Mouse (Mus musculus) intestine, embryonic 15.5 days (tissue): ENCODE measurements around the gene Mettl8. TPM values are rescaled to one million over a fixed set of nuclear protein-coding genes. Genes with fewer than 3 reads are reported as not detected.

Experiments used
- ATAC-seq: fragments of 200-750 bp; cut with Nextera tagmentation; 2 replicates; pipeline ENCODE4 v1.8.0; 2017; ENCODE audit warnings: moderate TSS enrichment, moderate library complexity
- H3K27ac ChIP-seq: fragments of 300-500 bp; sonication (generic); 2 replicates; pipeline ENCODE4 v1.5.1; 2015; ENCODE audit warnings: mild to moderate bottlenecking, inconsistent platforms
- H3K27me3 ChIP-seq: fragments of 300-500 bp; sonication (generic); replicated peaks from 2 replicates; pipeline ENCODE4 v1.6.1; 2015; ENCODE audit warnings: inconsistent platforms
- H3K36me3 ChIP-seq: fragments of 300-500 bp; sonication (generic); 2 replicates; pipeline ENCODE4 v1.6.1; 2015; ENCODE audit warnings: inconsistent platforms
- H3K4me1 ChIP-seq: fragments of 300-500 bp; sonication (generic); replicated peaks from 2 replicates; pipeline ENCODE4 v1.6.1; 2015; ENCODE audit warnings: inconsistent platforms
- H3K4me2 ChIP-seq: fragments of 300-500 bp; sonication (generic); replicated peaks from 2 replicates; pipeline ENCODE4 v1.6.1; 2015; ENCODE audit warnings: mild to moderate bottlenecking, inconsistent platforms
- H3K4me3 ChIP-seq: fragments of 300-500 bp; sonication (generic); replicated peaks from 2 replicates; pipeline ENCODE4 v1.5.1; 2015; ENCODE audit warnings: inconsistent platforms
- H3K9ac ChIP-seq: fragments of 300-500 bp; sonication (generic); 2 replicates; pipeline ENCODE4 v1.6.1; 2015; ENCODE audit warnings: inconsistent platforms
- H3K9me3 ChIP-seq: fragments of 300-500 bp; sonication (generic); 2 replicates; pipeline ENCODE4 v1.6.1; 2016; ENCODE audit warnings: inconsistent platforms
- WGBS: fragments of 180-500 bp; shearing (Covaris S2); methylation state at CpG from one replicate; pipeline ENCODE4 v1.1.7; 2015; 5-methylcytosine and 5-hydroxymethylcytosine counted together
- polyA plus RNA-seq: library from polyadenylated mRNA; unstranded; fragments of >200 nt; fragmentation: Nextera tagmentation; extraction: Ambion mirVana; gene quantifications from 2 replicates; pipeline ENCODE4 v1.2.1, GENCODE M21; 2015

The Mettl8 gene
- 12.5 and 15.1 TPM in 2 replicates for polyA plus RNA-seq

- Histone ChIP-seq H3K4me1 (peaks cover 9% of the 10 kb centered on the region), H3K9me3 (no peaks in the 10 kb centered on the region), H3K27me3 (no peaks in the 10 kb centered on the region), H3K27ac (peak within 1 kb of the TSS; percentile 98), H3K4me2 (peak within 1 kb of the TSS; percentile 79), H3K9ac (peak within 1 kb of the TSS; percentile 92), H3K36me3 (peaks cover 3% of the 10 kb centered on the region; the same call in 1 of the 2 replicates), H3K4me3 (peak within 1 kb of the TSS; percentile 91)
- ATAC-seq: peak; percentile 99
- under 1% methylated on average over 57 of the region's 57 CpGs for WGBS
These were observed at the start of gene Mettl8, which contains the start of gene Dcaf17 for GRCm38 (mm10) chr2:71055300-71056114. Mettl8 (minus strand) TSS chr2:71055583. Dcaf17 (plus strand) TSS chr2:71055328.

- H3K27me3 ChIP-seq: no peaks in the 10 kb centered on the region
These were observed 49.3 kb upstream of the Mettl8 start for GRCm38 (mm10) chr2:71104696-71105095.

DNA sequence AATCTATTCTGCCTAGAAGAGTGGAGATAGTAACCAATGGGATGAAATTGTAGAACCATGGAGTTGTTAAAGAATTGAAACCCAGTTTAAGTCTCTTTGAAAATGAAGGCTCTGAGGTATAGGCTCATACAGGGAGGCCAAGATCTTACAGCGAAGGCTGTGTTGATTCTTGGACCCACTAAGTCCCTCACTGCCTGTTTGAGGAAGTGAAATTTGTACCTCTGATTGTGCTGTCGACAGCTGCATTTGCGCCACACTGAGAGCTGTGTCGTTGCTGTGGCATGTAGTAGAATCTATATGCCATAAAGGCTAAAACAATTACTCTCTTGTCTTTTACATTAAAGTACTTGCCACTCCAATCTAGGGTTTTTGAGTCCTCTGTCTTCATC, 47.9 kb upstream of the Mettl8 start:
- Histone ChIP-seq H3K36me3 (no peaks in the 10 kb centered on the region), H3K27ac (no peak overlapping the region), H3K9ac (no peak overlapping the region), H3K9me3 (no peaks in the 10 kb centered on the region), H3K27me3 (no peaks in the 10 kb centered on the region), H3K4me2 (no peak overlapping the region), H3K4me3 (no peak overlapping the region), H3K4me1 (no peaks in the 10 kb centered on the region)
- no peak for ATAC-seq
- WGBS: 75% methylated on average over 4 of the region's 4 CpGs

More at GRCm38 (mm10) chr2:71104696-71105095, 49.3 kb upstream of the Mettl8 start:
- Histone ChIP-seq H3K9ac (no peak overlapping the region), H3K4me3 (no peak overlapping the region), H3K9me3 (no peaks in the 10 kb centered on the region), H3K27ac (no peak overlapping the region), H3K36me3 (no peaks in the 10 kb centered on the region), H3K4me1 (no peaks in the 10 kb centered on the region), H3K4me2 (no peak overlapping the region)
- 77% methylated on average over 3 of the region's 3 CpGs for WGBS
- ATAC-seq: no peak

DNA sequence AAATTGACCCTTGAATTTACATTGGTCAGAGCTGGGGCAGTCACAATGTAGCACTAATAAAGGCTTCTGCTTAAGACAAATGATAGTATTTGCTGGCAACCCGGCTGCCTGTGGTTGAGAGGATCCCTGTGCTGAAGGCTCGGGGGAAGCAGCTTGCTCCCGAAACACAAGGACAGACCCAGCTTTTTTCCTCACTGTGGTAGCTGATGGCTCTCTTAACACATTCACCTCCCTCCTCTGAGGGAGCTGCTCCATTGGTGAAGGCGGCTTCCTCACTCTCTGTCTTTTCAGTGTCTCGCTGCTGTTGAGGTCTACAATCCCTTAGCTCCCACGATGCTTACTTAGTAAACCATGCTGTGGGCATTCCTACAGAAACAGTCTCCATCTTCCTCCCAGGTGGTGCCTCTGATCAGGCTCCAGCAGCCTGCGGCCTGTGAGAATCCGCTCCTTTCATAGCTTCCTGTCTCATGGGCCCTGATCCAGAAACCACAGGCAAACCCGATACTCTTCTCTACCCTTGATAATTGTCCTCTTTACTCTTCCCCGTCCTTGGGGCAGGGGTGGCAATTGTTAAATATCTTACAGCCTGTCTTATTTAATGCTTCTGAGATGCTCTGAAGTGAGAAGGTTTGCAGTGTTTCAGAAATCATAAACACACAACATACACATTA, 47.4 kb upstream of the Mettl8 start:
- H3K27ac ChIP-seq: no peak overlapping the region
- H3K36me3 ChIP-seq: no peaks in the 10 kb centered on the region
- H3K9me3 ChIP-seq: no peaks in the 10 kb centered on the region
- no peak overlapping the region for H3K4me3 ChIP-seq
- H3K4me1 ChIP-seq: no peaks in the 10 kb centered on the region
- H3K4me2 ChIP-seq: no peak overlapping the region
- 72% methylated on average over 10 of the region's 10 CpGs for WGBS
- no peak for ATAC-seq
- no peak overlapping the region for H3K9ac ChIP-seq
- no peaks in the 10 kb centered on the region for H3K27me3 ChIP-seq

- Histone ChIP-seq H3K4me2 (no peak overlapping the region), H3K4me3 (no peak overlapping the region), H3K9me3 (no peaks in the 10 kb centered on the region), H3K9ac (no peak overlapping the region), H3K4me1 (no peaks in the 10 kb centered on the region), H3K27ac (no peak overlapping the region), H3K27me3 (no peaks in the 10 kb centered on the region), H3K36me3 (no peaks in the 10 kb centered on the region)
- WGBS: 58% methylated on average over 7 of the region's 7 CpGs
- ATAC-seq: peak; percentile 87
These were observed 40.8 kb upstream of the Mettl8 start for GRCm38 (mm10) chr2:71096170-71096569.

DNA sequence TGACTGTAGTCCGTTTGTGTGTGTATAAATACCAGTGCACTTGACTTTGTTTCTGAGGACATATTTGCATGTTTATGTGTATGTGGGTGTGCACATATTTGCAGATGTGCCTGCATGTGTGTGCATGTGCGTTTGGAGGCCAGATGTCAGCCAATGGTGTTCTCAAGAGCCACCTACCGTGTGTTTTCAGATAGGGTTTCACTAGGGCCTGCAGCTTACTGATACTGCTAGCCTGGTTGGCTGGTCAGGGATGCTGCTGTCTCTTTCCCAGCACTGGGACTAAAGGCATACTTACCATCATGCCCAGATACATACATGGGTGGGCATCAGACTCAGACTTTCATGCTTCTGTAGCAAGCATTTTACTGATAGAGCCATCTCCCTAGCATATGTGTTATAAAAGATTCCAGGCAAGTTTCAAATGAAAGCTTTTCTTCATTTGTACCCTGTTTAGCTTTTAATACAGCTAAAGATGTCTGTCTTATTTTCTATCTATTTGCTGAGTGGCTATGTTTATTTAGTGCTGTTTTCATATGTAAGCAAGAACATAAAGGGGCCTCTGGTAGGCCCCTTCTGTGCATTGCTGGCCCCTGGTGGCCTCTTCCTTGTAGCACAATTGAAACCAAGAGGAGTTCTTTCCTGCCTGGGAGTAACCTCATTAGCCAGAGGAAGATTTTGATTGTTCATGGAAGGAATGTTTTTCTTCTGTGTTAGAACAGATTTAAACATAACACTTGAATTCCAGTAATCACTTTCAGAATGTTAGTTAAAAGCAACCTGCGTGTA, 35.5 kb upstream of the Mettl8 start:
- no peaks in the 10 kb centered on the region for H3K27me3 ChIP-seq
- ATAC-seq: peak; percentile 28; the same call in 1 of the 2 replicates
- no peaks in the 10 kb centered on the region for H3K9me3 ChIP-seq
- no peak overlapping the region for H3K9ac ChIP-seq
- H3K4me2 ChIP-seq: no peak overlapping the region
- no peaks in the 10 kb centered on the region for H3K4me1 ChIP-seq
- 76% methylated on average over 4 of the region's 4 CpGs for WGBS
- H3K4me3 ChIP-seq: no peak overlapping the region
- H3K36me3 ChIP-seq: peaks cover 4% of the 10 kb centered on the region; the same call in 1 of the 2 replicates
- H3K27ac ChIP-seq: no peak overlapping the region

GRCm38 (mm10) chr2:71089766-71090165, 34.4 kb upstream of the Mettl8 start:
- Histone ChIP-seq H3K9ac (no peak overlapping the region), H3K27me3 (no peaks in the 10 kb centered on the region), H3K4me3 (no peak overlapping the region), H3K36me3 (peaks cover 4% of the 10 kb centered on the region; the same call in 1 of the 2 replicates), H3K4me2 (no peak overlapping the region), H3K9me3 (no peaks in the 10 kb centered on the region), H3K4me1 (no peaks in the 10 kb centered on the region), H3K27ac (no peak overlapping the region)
- no peak for ATAC-seq
- WGBS: 66% methylated on average over 3 of the region's 3 CpGs

GRCm38 (mm10) chr2:71083454-71084193, 28.2 kb upstream of the Mettl8 start:
- ATAC-seq: peak; percentile 99
- Histone ChIP-seq H3K9me3 (no peaks in the 10 kb centered on the region), H3K9ac (no peak overlapping the region), H3K4me3 (no peak overlapping the region), H3K27ac (peak overlapping the region; percentile 40), H3K36me3 (0 out of 2 replicates have a peak, but pooled peaks cover 6% of the 10 kb centered on the region), H3K4me1 (no peaks in the 10 kb centered on the region), H3K27me3 (no peaks in the 10 kb centered on the region), H3K4me2 (no peak overlapping the region)
- 69% methylated on average over 6 of the region's 6 CpGs for WGBS

DNA sequence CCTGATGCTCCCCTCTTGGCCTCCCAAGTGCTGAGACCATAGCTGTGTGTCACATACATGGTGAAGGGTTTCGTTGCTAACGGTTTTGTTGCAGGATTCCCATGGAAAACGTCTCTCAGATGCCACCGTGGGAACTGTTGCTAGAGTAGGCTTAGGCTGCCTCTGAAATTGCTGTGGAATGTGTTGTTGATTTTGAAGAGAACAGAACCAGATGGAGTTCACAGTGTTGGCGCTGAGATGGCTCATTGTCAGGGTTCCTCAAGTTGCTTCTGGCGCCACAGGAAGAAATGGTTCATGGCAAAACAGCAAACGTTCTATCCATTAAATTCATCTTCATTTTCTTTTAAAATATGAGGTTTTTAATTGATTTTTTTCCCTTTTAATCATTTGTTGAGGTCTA, 27.0 kb upstream of the Mettl8 start:
- 92% methylated on average over 7 of the region's 7 CpGs for WGBS
- no peaks in the 10 kb centered on the region for H3K4me1 ChIP-seq
- no peak overlapping the region for H3K4me2 ChIP-seq
- H3K27me3 ChIP-seq: no peaks in the 10 kb centered on the region
- no peak for ATAC-seq
- H3K9me3 ChIP-seq: no peaks in the 10 kb centered on the region
- no peak overlapping the region for H3K4me3 ChIP-seq
- 0 out of 2 replicates have a peak, but pooled peaks cover 6% of the 10 kb centered on the region for H3K36me3 ChIP-seq
- H3K27ac ChIP-seq: no peak overlapping the region
- no peak overlapping the region for H3K9ac ChIP-seq

DNA sequence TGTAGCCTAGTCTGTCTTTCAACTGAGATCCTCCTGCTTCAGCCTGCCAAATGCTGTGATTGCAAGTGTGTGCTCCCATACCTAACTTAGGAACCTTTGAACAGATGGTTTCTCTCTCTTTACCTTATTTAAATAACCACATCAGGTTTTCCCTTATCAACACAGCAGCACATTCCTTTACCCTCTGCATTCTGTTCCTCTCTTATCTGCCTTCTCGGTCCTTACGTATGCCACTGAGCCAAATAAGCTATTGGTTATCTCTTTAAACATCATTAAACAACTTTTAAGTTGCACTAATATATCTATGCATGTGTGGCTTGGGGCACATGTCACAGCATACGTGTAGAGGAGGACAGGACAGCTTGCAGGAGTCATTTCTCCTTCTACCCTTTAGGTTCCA, 18.4 kb upstream of the Mettl8 start:
- no peak overlapping the region for H3K9ac ChIP-seq
- H3K27me3 ChIP-seq: no peaks in the 10 kb centered on the region
- H3K4me2 ChIP-seq: no peak overlapping the region
- no peak for ATAC-seq
- H3K27ac ChIP-seq: no peak overlapping the region
- no peaks in the 10 kb centered on the region for H3K4me1 ChIP-seq
- no peaks in the 10 kb centered on the region for H3K36me3 ChIP-seq
- no peaks in the 10 kb centered on the region for H3K9me3 ChIP-seq
- 70% methylated on average over 3 of the region's 3 CpGs for WGBS
- no peak overlapping the region for H3K4me3 ChIP-seq

- 87% methylated on average over 3 of the region's 3 CpGs for WGBS
- no peaks in the 10 kb centered on the region for H3K27me3 ChIP-seq
- H3K4me2 ChIP-seq: no peak overlapping the region
- no peaks in the 10 kb centered on the region for H3K9me3 ChIP-seq
- H3K4me1 ChIP-seq: no peaks in the 10 kb centered on the region
- no peak overlapping the region for H3K27ac ChIP-seq
- no peaks in the 10 kb centered on the region for H3K36me3 ChIP-seq
- no peak overlapping the region for H3K4me3 ChIP-seq
- no peak for ATAC-seq
- H3K9ac ChIP-seq: no peak overlapping the region
These were observed 17.9 kb upstream of the Mettl8 start for GRCm38 (mm10) chr2:71073330-71073729.
